ENCODE assay signal across 10 mouse cellular contexts in genomic region chr2:71540611-71541417, GRCm38 (mm10). TPM values are rescaled to one million over a fixed set of nuclear protein-coding genes. Genes with fewer than 3 reads are reported as not detected.
DNase-seq lines count a peak whose midpoint lies in the region; ATAC-seq lines count a peak whose summit lies in the region.
"Had no signal": no experiment of that assay in that cellular context is flagged by ENCODE, and none has a peak within 500 bp of the region (broad histone marks: within the 10 kb centered on the region; RNA-seq: fewer than 3 reads in every experiment).

No protein-coding gene starts in this region.

- H3K4me3 ChIP-seq in heart, embryonic 14.5 days (ENCODE audit: control insufficient read depth in 1 of 2, insufficient read depth in 1 of 2, low read depth in 1 of 2, low read length in 2 of 2), result peak overlapping the region in 1 of 2 experiments; percentile 28; a peak in 2 of 4 replicates
- H3K4me3 ChIP-seq in midbrain, embryonic 13.5 days (replicated peaks), result peak overlapping the region; percentile 21
- H3K4me3 ChIP-seq: liver, embryonic 15.5 days had no signal

- peaks cover 97% of the 10 kb centered on the region for H3K27me3 ChIP-seq in heart, embryonic 14.5 days (ENCODE audit: control insufficient read depth, insufficient read depth, low read length)
- peaks cover 99% of the 10 kb centered on the region for H3K27me3 ChIP-seq in midbrain, embryonic 13.5 days

- no peak overlapping the region for H3K27ac ChIP-seq in heart, embryonic 14.5 days (replicated peaks in 1 of 2; ENCODE audit: control insufficient read depth in 1 of 2, insufficient read depth in 1 of 2, low read depth in 2 of 2, low read length in 2 of 2)
- peak overlapping the region; percentile 59 for H3K27ac ChIP-seq in midbrain, embryonic 13.5 days
- H3K27ac ChIP-seq: liver, embryonic 15.5 days had no signal

- H3K4me2 ChIP-seq in heart, embryonic 14.5 days (ENCODE audit: low read length), result peak overlapping the region; percentile 44
- peak overlapping the region; percentile 40 for H3K4me2 ChIP-seq in midbrain, embryonic 13.5 days (replicated peaks)
- H3K4me2 ChIP-seq: liver, embryonic 15.5 days had no signal

- H3K9me3 ChIP-seq in heart, embryonic 14.5 days (ENCODE audit: control insufficient read depth, low read length), result no peaks in the 10 kb centered on the region
- no peaks in the 10 kb centered on the region for H3K9me3 ChIP-seq in midbrain, embryonic 13.5 days
- H3K9me3 ChIP-seq: liver, embryonic 15.5 days had no signal

- no peaks in the 10 kb centered on the region for H3K36me3 ChIP-seq in heart, embryonic 14.5 days (ENCODE audit: control insufficient read depth, insufficient read depth, low read length)
- H3K36me3 ChIP-seq in midbrain, embryonic 13.5 days, result no peaks in the 10 kb centered on the region
- H3K36me3 ChIP-seq: liver, embryonic 15.5 days had no signal

- peak; percentile 87 for DNase-seq in heart, adult 11 months
- no peak for DNase-seq in heart, adult 8-10 months (ENCODE audit: low spot score)
- peak; percentile 48 for DNase-seq in ES-CJ7 (ENCODE audit: low read depth, low spot score)
- DNase-seq in layer of hippocampus, adult 9-11 months, result no peak
- no peak for DNase-seq in ovary, adult 18-20 months (ENCODE audit: low spot score)
- no peak for DNase-seq in right cerebral cortex, postnatal 14 days

- H3K9ac ChIP-seq in heart, embryonic 14.5 days (ENCODE audit: low read length), result no peak overlapping the region; the same call in 1 of the 2 replicates
- 0 out of 2 replicates have a peak overlapping the region, but pooled peaks have one; percentile 23 for H3K9ac ChIP-seq in midbrain, embryonic 13.5 days (replicated peaks)
- H3K9ac ChIP-seq: liver, embryonic 15.5 days had no signal

- under 1% methylated on average over 42 of the region's 48 CpGs for WGBS in heart, embryonic 14.5 days
- WGBS in midbrain, embryonic 13.5 days, result under 1% methylated on average over 42 of the region's 48 CpGs

- ATAC-seq in heart, embryonic 14.5 days (ENCODE audit: insufficient number of reproducible peaks, insufficient read depth, low FRiP score, low read depth), result no peak
- ATAC-seq in midbrain, embryonic 13.5 days, result 0 out of 2 replicates have a peak, but pooled peaks have one; percentile 24

- peaks cover 2 to 22% of the 10 kb centered on the region in 2 experiments; a peak in 3 of 4 replicates for H3K4me1 ChIP-seq in heart, embryonic 14.5 days (ENCODE audit: control insufficient read depth in 2 of 2, insufficient read depth in 2 of 2, low read length in 2 of 2)
- H3K4me1 ChIP-seq in midbrain, embryonic 13.5 days (replicated peaks), result peaks cover 35% of the 10 kb centered on the region

RNA-seq across cellular contexts. Expression of gene Dlx2, which starts 5.7 kb away (rescaled TPM):
- total RNA-seq in heart, adult 8-10 months (2022), result not detected
- polyA plus RNA-seq in heart, embryonic 14.5 days (2014; fragmentation: Nextera tagmentation; extraction: Ambion mirVana), result 0.08 and 0.39 TPM in 2 replicates
- polyA plus RNA-seq in midbrain, embryonic 13.5 days (2015; fragmentation: Nextera tagmentation; extraction: Ambion mirVana), result 10.5 and 14.6 TPM in 2 replicates
- total RNA-seq: common myeloid progenitor, adult 5-6 weeks had no signal

RNA-seq across cellular contexts. Expression of gene Dlx1, which starts 12.9 kb away (rescaled TPM):
- total RNA-seq in heart, adult 8-10 months (2022), result under 1 TPM; 0.20 to 0.78 (median 0.56) TPM
- not detected in 2 replicates for polyA plus RNA-seq in heart, embryonic 14.5 days (2014; fragmentation: Nextera tagmentation; extraction: Ambion mirVana)
- polyA plus RNA-seq in midbrain, embryonic 13.5 days (2015; fragmentation: Nextera tagmentation; extraction: Ambion mirVana), result 53.6 and 56.4 TPM in 2 replicates
- total RNA-seq: common myeloid progenitor, adult 5-6 weeks had no signal

Comparison
In these comparisons a context has a peak if more than half of its experiments do, and no peak if none do; other contexts are left out.
1. DNase-seq: peak in heart, adult 11 months (single experiment) and ES-CJ7 (single experiment); none in heart, adult 8-10 months (single experiment), layer of hippocampus, adult 9-11 months (single experiment), ovary, adult 18-20 months (single experiment) and right cerebral cortex, postnatal 14 days (single experiment).
2. RNA of gene Dlx1, which starts 12.9 kb away (polyA plus RNA-seq): 53.6 to 56.4 TPM in midbrain, embryonic 13.5 days; not detected in heart, embryonic 14.5 days; every median in the first group is over 10 times any median in the second.